Mouse (Mus musculus) neural tube, embryonic 12.5 days (tissue): ENCODE results near the gene Pwp2. TPM values are rescaled to one million over a fixed set of nuclear protein-coding genes. Genes with fewer than 3 reads are reported as not detected.

Source experiments
- ATAC-seq: fragments of 200-750 bp; cut with Nextera tagmentation; 2 replicates; pipeline ENCODE4 v1.8.0; 2017; ENCODE audit warnings: low read depth, mild to moderate bottlenecking, moderate TSS enrichment, moderate library complexity; ENCODE audit not compliant: low FRiP score
- H3K27ac ChIP-seq: fragments of 300-500 bp; sonication (generic); 2 replicates; pipeline ENCODE4 v1.5.1; 2016
- H3K27me3 ChIP-seq: fragments of 300-500 bp; sonication (generic); replicated peaks from 2 replicates; pipeline ENCODE4 v1.6.1; 2016; ENCODE audit warnings: mild to moderate bottlenecking
- H3K36me3 ChIP-seq: fragments of 300-500 bp; sonication (generic); 2 replicates; pipeline ENCODE4 v1.6.1; 2016; ENCODE audit warnings: mild to moderate bottlenecking
- H3K4me1 ChIP-seq: fragments of 300-500 bp; sonication (generic); 2 replicates; pipeline ENCODE4 v1.6.1; 2016
- H3K4me2 ChIP-seq: fragments of 300-500 bp; sonication (generic); replicated peaks from 2 replicates; pipeline ENCODE4 v1.6.1; 2016; ENCODE audit warnings: mild to moderate bottlenecking
- H3K4me3 ChIP-seq: fragments of 300-500 bp; sonication (generic); 2 replicates; pipeline ENCODE4 v1.5.1; 2016
- H3K9ac ChIP-seq: fragments of 300-500 bp; sonication (generic); 2 replicates; pipeline ENCODE4 v1.6.1; 2016; ENCODE audit warnings: mild to moderate bottlenecking
- H3K9me3 ChIP-seq: fragments of 300-500 bp; sonication (generic); 2 replicates; pipeline ENCODE4 v1.6.1; 2016; ENCODE audit warnings: mild to moderate bottlenecking
- WGBS: fragments of 180-500 bp; shearing (Covaris S2); methylation state at CpG from one replicate; pipeline ENCODE4 v1.1.7; 2016; 5-methylcytosine and 5-hydroxymethylcytosine counted together
- polyA plus RNA-seq: library from polyadenylated mRNA; unstranded; fragments of >200 nt; fragmentation: Nextera tagmentation; extraction: Ambion mirVana; gene quantifications from 2 replicates; pipeline ENCODE4 v1.2.1, GENCODE M21; 2016

Gene Pwp2
- polyA plus RNA-seq, 1 experiment from 2014 or later: 22.2 TPM

DNA sequence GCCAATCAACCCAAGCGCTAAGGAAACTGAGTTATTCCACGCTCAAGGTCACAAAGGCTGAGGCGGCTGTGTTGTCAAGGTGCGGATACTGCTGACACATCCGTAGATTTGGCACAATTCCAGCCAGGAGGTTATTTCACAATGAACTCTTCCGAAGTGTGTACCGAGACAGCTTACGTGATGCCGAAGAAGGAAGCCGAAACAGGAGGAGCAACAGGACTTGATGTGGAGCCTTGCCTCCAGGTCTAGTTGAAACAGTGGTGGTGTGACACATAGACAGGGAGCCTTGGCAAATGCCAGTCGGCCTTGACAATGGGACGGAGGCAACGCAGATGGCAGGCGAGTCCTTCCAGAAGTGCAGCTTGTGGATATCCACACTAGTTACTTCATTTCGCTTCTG lies 26.9 kb downstream of the Pwp2 start:
- no peak for ATAC-seq
- Histone ChIP-seq H3K9ac (no peak overlapping the region), H3K4me1 (peaks cover 6% of the 10 kb centered on the region), H3K4me3 (no peak overlapping the region), H3K36me3 (peaks cover 21% of the 10 kb centered on the region), H3K4me2 (no peak overlapping the region), H3K9me3 (no peaks in the 10 kb centered on the region), H3K27me3 (no peaks in the 10 kb centered on the region), H3K27ac (no peak overlapping the region)
- 92% methylated on average over 15 of the region's 15 CpGs for WGBS

DNA sequence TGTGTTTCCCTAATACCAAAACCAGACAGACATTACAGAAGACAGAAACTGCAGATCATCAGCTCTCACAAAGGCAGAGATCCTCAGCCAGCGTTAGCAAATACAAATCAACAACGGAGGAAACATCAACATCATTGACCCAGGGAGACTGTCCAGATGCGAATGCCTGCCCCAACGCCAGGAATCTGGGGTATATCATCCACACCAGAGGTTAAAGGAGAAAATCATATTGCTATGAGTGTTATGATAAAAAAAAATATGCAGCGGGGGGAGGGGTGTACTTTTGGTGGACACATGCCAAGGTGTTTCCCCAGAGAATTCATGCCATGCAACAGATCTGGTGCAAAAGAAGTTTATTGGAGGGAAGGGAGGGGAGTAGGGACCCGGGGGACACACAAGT lies 28.0 kb downstream of the Pwp2 start:
- no peak overlapping the region for H3K4me3 ChIP-seq
- H3K27ac ChIP-seq: no peak overlapping the region
- peaks cover 6% of the 10 kb centered on the region for H3K4me1 ChIP-seq
- H3K36me3 ChIP-seq: peaks cover 12% of the 10 kb centered on the region; the same call in 1 of the 2 replicates
- no peak for ATAC-seq
- no peaks in the 10 kb centered on the region for H3K9me3 ChIP-seq
- H3K27me3 ChIP-seq: no peaks in the 10 kb centered on the region
- 80% methylated on average over 6 of the region's 6 CpGs for WGBS
- H3K9ac ChIP-seq: no peak overlapping the region
- no peak overlapping the region for H3K4me2 ChIP-seq

DNA sequence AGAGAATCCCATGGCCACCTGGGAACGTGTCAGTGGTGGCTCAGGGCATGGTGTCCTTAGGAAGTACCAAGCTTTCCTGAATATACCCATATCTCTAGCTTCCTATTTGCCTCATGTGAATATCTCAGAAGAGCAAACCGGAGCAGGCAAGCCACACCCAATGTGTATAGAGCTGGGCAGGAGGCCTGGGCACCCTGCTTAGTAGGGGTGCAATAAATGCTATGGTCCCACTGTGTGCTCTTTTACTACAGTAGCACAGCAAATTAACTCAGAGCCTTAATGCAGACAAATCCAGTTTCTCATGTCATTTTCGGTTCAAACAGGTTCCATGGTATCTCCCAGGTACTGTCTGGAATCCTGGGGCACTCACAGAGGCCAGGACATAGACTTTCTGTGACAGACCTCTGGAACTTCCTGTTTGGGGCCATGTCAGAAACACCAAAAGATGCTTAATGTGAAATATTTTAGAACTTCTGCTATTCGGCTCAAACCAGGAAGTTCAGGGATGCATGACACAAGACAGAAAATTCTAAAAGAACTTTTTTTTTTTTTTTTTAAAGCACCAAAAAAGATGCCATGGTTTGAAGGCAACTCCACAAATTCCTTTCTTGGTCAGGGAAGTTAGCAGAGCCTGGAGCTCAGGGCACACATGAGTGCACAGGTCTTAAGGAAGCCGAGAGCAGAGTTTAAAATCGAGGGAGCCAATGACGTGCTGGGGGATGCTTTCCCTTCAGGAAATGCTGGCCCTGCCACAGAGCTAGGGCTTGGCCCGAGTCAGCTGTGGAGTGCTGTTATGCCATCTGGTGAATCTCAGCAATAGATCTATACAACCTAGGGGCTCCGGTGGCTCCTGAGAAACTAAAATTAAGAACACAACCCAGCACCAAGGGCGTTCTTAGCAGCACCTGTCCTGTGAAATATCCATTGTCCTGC lies 35.8 kb downstream of the Pwp2 start:
- Histone ChIP-seq H3K9ac (no peak overlapping the region), H3K27me3 (no peaks in the 10 kb centered on the region), H3K4me1 (no peaks in the 10 kb centered on the region), H3K36me3 (no peaks in the 10 kb centered on the region), H3K4me3 (no peak overlapping the region), H3K27ac (no peak overlapping the region), H3K9me3 (no peaks in the 10 kb centered on the region), H3K4me2 (no peak overlapping the region)
- no peak for ATAC-seq
- WGBS: 77% methylated on average over 10 of the region's 10 CpGs

DNA sequence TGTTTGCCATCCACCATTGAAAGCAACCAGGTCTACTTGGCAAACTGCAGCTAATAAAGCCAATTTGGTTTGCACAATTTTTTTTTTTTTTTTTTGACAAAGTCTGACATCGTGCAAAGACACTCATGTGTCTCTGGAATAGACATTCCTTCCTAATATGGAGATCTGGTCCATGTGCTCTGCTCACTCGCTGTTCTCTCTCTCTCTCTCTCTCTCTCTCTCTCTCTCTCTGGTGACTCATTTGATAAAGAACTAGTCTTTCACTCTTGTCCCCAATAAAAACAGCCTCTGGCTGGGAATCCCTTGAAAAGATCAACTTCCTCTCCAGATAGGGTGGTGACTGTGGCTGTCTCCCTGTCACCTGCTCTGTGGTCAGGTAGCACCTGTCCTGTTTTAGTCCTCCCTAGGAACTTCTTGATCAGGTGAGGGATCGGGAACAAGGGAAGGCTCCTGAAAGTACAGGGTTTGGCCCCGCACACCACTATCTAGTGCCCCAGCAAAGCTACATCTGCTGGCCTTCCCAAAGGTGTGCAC lies 37.0 kb downstream of the Pwp2 start:
- Histone ChIP-seq H3K4me2 (no peak overlapping the region), H3K36me3 (no peaks in the 10 kb centered on the region), H3K4me1 (no peaks in the 10 kb centered on the region), H3K4me3 (no peak overlapping the region), H3K9ac (no peak overlapping the region), H3K27ac (no peak overlapping the region), H3K27me3 (no peaks in the 10 kb centered on the region), H3K9me3 (no peaks in the 10 kb centered on the region)
- 82% methylated on average over 4 of the region's 4 CpGs for WGBS
- ATAC-seq: no peak

DNA sequence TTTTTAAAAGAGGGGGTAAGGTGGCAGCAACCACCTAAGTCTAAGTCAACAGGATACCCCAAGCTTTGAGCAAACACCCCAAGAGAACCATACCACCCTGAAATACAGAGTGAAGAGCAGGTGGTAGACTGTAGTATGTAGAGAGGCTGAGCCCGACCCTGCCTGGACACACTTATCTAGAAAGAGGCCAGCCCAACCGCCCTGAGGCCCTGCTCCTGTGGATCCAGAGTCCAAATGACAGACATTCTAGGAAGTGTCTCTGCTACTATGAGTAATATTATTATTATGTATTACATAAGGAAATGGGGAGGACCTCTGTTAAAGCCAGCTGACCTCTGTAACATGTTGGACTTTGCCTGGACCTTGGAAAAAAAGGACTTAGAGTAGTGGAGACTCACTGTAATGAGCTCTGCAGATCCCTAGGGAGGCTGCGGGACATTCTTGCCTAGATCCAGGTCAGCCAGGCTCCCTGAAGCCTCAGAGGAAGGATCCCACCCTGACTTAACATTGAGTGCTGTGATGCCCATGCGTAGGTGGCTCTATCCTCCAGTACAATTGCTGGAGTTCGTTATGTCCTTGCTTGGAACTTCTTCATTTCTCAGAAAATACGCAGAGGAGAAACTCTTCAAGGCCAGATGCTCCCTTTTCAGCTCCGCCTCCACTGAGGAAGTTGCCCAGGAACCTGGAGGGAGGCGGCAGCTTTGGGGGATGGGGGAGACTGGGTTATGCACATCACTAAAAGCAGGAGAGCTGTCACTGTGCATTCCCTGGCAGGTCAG lies 41.0 kb downstream of the Pwp2 start:
- ATAC-seq: no peak
- no peak overlapping the region for H3K9ac ChIP-seq
- H3K4me3 ChIP-seq: no peak overlapping the region
- no peaks in the 10 kb centered on the region for H3K4me1 ChIP-seq
- H3K9me3 ChIP-seq: no peaks in the 10 kb centered on the region
- H3K4me2 ChIP-seq: no peak overlapping the region
- H3K36me3 ChIP-seq: no peaks in the 10 kb centered on the region
- no peaks in the 10 kb centered on the region for H3K27me3 ChIP-seq
- no peak overlapping the region for H3K27ac ChIP-seq
- 53% methylated on average over 8 of the region's 8 CpGs for WGBS

DNA sequence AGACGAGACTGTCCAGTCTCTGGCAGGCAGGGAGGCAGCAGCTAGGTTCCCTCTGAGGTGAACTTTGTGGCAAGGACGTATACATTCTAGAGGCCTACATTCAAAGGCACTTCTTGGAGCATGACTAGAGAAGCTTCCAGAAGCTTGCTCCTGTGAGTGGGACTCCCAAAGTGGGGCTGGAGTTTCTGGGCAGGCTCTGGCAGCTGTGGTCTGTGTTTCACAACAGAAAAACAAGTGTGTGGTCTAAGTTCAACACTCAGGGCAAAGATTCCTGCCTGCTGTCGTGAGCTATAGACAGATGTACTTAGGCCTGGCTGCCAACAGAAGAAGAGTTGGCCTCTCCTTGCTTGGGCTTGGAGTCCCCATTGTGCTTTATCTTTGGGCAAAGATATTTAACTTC lies 44.1 kb downstream of the Pwp2 start:
- H3K4me3 ChIP-seq: no peak overlapping the region
- no peaks in the 10 kb centered on the region for H3K9me3 ChIP-seq
- no peak overlapping the region for H3K4me2 ChIP-seq
- H3K36me3 ChIP-seq: no peaks in the 10 kb centered on the region
- H3K4me1 ChIP-seq: no peaks in the 10 kb centered on the region
- H3K9ac ChIP-seq: no peak overlapping the region
- WGBS: 78% methylated on average over 3 of the region's 3 CpGs
- no peak for ATAC-seq
- no peaks in the 10 kb centered on the region for H3K27me3 ChIP-seq
- no peak overlapping the region for H3K27ac ChIP-seq

DNA sequence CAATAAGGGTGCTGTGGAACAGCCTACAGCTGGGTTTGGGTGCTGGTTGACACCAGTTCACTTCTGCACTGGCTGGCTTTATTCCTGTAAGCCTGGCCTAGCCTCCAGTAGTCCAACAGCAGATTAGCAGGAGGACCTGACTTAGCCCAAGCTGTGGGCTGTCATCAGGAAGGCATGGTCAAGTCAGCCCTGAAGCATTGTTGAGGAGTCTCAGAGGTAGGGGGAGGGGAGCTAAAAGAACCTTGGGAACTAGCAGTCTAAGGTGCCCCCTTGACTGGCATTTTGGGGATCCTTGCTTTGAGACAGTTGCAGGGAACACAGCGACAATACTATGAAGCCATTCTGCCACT lies 44.7 kb downstream of the Pwp2 start:
- ATAC-seq: no peak

DNA sequence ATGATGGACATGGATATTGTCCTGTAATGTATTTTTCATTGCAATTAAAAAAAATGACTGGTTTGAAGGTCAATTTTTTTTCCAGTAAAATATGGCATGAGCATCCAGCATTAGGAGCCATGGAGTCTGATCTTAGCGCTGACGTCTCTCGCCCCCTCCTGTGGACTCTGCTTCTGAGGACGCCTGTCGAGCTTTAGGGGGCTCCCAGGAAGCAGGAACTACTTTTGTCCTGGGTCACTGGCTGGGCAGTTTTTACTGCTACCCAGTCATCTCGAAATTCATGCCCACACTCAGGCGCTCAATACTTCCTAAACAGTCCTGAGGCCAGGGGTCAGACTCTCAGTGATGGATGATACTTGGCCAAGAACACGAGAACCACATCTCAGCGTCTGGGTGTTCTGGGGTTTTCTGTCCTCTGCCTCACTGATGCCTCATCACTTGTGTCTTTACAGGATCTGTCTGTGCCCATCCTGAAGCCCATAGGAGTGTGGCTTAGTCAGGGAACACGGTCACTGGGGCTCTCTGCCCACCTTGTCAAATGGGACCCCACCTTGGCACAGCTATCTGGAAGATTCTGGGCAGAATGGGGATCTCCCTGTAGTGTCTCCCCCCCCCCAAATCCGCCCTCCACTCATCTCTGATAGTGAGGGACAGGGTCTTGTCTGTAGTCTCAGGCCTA lies 45.2 kb downstream of the Pwp2 start:
- peaks cover 6% of the 10 kb centered on the region for H3K4me1 ChIP-seq
- WGBS: 71% methylated on average over 11 of the region's 11 CpGs
- H3K4me3 ChIP-seq: no peak overlapping the region
- no peak overlapping the region for H3K9ac ChIP-seq
- H3K4me2 ChIP-seq: no peak overlapping the region
- H3K27me3 ChIP-seq: no peaks in the 10 kb centered on the region
- no peak for ATAC-seq
- no peak overlapping the region for H3K27ac ChIP-seq
- no peaks in the 10 kb centered on the region for H3K36me3 ChIP-seq
- no peaks in the 10 kb centered on the region for H3K9me3 ChIP-seq

More for the DNA sequence above, 44.7 kb downstream of the Pwp2 start:
- no peaks in the 10 kb centered on the region for H3K9me3 ChIP-seq
- WGBS: 97% methylated on average over 1 of the region's 1 CpGs
- H3K4me2 ChIP-seq: no peak overlapping the region
- no peaks in the 10 kb centered on the region for H3K36me3 ChIP-seq
- no peak overlapping the region for H3K9ac ChIP-seq
- peaks cover 1% of the 10 kb centered on the region for H3K4me1 ChIP-seq
- H3K27ac ChIP-seq: no peak overlapping the region
- no peak overlapping the region for H3K4me3 ChIP-seq
- no peaks in the 10 kb centered on the region for H3K27me3 ChIP-seq

DNA sequence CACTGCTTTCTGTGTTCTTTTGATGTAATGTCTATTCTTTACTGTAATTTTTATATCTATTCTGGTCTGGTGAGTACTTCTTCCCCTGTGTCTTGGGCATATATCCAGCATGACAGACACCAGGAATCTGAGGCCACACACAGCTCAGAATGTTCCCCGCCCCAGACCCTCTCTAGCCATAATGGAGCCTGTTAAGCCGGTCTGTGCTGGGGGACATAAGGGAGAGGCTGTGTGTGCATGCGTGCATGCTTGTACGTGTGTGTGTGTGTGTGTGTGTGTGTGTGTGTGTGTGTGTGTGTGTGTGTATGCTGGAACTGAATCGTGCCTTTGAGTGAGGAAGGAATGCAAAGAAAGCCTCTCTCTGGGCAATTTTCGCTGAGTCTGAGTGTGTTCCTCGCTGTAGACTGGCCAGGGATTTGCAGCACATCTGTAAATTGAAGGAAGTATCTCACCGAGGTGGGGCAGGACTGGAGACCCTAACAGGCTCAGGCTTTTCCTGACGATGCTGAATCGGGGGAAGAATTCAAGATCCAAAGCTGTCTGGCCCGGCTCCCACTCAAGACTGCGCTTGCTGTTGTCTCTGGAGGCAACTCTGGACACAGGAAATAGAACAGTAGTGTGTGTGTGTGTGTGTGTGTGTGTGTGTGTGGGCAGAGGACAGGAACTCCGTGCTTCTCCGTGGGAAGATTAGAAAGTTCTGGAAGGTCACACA lies 46.0 kb downstream of the Pwp2 start:
- Histone ChIP-seq H3K27me3 (no peaks in the 10 kb centered on the region), H3K36me3 (no peaks in the 10 kb centered on the region), H3K9me3 (no peaks in the 10 kb centered on the region), H3K4me2 (no peak overlapping the region), H3K27ac (no peak overlapping the region), H3K9ac (no peak overlapping the region), H3K4me1 (peaks cover 8% of the 10 kb centered on the region), H3K4me3 (no peak overlapping the region)
- WGBS: 77% methylated on average over 14 of the region's 14 CpGs
- ATAC-seq: no peak

DNA sequence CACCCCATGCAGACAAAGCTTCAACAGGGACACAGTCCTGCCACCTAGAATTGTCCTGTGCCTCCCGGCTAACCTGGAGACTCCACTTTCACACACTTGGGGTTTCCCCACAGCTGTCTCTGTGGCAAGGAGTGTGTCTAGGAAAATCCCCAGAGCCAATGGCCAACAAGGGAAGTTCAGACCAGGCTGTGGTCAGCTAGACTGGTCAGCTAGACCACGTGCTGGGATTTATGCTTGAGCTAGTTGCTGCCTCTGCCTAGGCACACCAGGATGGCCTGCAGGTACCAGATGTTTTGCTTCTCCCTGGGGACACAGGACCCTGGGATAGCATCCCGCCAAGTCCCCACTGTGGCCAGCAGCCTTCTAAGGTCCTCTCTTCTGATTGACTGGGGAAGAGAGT lies 47.8 kb downstream of the Pwp2 start:
- Histone ChIP-seq H3K36me3 (no peaks in the 10 kb centered on the region), H3K27me3 (no peaks in the 10 kb centered on the region), H3K27ac (no peak overlapping the region), H3K9ac (no peak overlapping the region), H3K4me2 (no peak overlapping the region), H3K4me3 (no peak overlapping the region), H3K4me1 (peaks cover 8% of the 10 kb centered on the region), H3K9me3 (no peaks in the 10 kb centered on the region)
- 87% methylated on average over 3 of the region's 3 CpGs for WGBS
- ATAC-seq: no peak

DNA sequence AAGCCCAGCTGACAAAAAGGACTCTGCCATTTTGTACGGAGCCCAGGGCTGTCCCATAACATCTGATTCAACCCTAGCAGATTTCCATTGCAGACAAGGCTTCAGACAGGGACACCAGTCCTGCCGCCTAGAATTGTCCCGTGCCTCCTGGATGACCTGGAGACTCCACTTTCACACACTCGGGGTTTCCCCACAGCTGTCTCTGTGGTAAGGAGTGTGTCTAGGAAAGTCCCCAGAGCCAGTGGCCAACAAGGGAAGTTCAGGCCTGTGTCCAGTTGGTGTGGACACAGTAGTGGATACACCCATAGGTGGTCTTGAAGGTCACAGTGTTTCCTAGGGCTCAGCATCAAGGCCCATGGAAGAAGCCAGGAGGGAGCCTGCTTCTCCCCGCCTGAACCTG lies 49.0 kb downstream of the Pwp2 start:
- Histone ChIP-seq H3K27me3 (no peaks in the 10 kb centered on the region), H3K9me3 (no peaks in the 10 kb centered on the region), H3K4me2 (no peak overlapping the region), H3K27ac (no peak overlapping the region), H3K9ac (no peak overlapping the region), H3K36me3 (no peaks in the 10 kb centered on the region), H3K4me1 (peaks cover 8% of the 10 kb centered on the region), H3K4me3 (no peak overlapping the region)
- no peak for ATAC-seq
- 85% methylated on average over 5 of the region's 5 CpGs for WGBS
